Mouse (Mus musculus): ENCODE measurements around the gene Lipk. TPM values are rescaled to one million over a fixed set of nuclear protein-coding genes. Genes with fewer than 3 reads are reported as not detected.

Lipk gene
- polyA plus RNA-seq (2012; ENCODE audit: insufficient read depth, low replicate concordance) = not detected in 2 replicates

- Histone ChIP-seq H3K36me3 (replicated peaks; ENCODE audit: low read length) (no peaks in the 10 kb centered on the region), H3K4me3 (replicated peaks) (no peak within 1 kb of the TSS), H3K27me3 (replicated peaks) (no peaks in the 10 kb centered on the region), H3K9me3 (no peaks in the 10 kb centered on the region), H3K4me1 (no peaks in the 10 kb centered on the region)
- TF ChIP-seq GATA1 (IDR thresholded peaks at IDR 0.05; ENCODE audit: borderline replicate concordance, low read length) (no peak), FLI1 (IDR thresholded peaks at IDR 0.05; ENCODE audit: low read length) (no peak)
These were observed at the start of gene Lipk for GRCm38 (mm10) chr19:34008002-34008401. Gene Lipk (plus strand): TSS chr19:34008290.

DNA sequence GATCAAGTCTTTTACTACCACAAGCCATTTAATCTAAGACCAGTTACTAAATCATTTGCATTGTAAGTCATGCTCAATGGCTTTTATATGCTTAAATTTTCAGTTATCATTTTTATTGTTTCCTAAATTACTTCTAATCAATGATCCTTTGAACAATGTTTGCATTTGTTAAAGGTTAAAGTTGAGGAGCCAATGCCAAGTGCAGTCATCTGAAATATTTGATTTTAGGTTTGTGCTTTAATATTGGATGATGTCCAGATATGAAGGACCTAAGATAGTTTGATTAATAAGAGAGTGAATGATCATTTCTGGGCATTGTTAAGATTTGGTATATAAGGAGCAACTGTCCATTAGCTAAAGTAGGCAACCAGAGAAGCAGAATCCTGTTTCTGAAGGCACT lies 47.2 kb upstream of the Lipk start, which contains the start of gene Lipf:
Gene Lipf (plus strand): TSS at position 301 of the 400 bp plus-strand sequence.
- Histone ChIP-seq H3K4me1 (no peaks in the 10 kb centered on the region), H3K9me3 (no peaks in the 10 kb centered on the region), H3K27me3 (replicated peaks) (no peaks in the 10 kb centered on the region), H3K4me3 (replicated peaks) (no peak within 1 kb of the TSS), H3K36me3 (replicated peaks; ENCODE audit: low read length) (no peaks in the 10 kb centered on the region)
- TF ChIP-seq GATA1 (IDR thresholded peaks at IDR 0.05; ENCODE audit: borderline replicate concordance, low read length) = no peak
- TF ChIP-seq FLI1 (IDR thresholded peaks at IDR 0.05; ENCODE audit: low read length) = no peak

GRCm38 (mm10) chr19:33979007-33979406 lies 29.1 kb upstream of the Lipk start:
- Histone ChIP-seq H3K36me3 (replicated peaks; ENCODE audit: low read length) (no peaks in the 10 kb centered on the region), H3K27me3 (replicated peaks) (no peaks in the 10 kb centered on the region), H3K9me3 (no peaks in the 10 kb centered on the region), H3K4me3 (replicated peaks) (no peak overlapping the region), H3K4me1 (no peaks in the 10 kb centered on the region)
- TF ChIP-seq GATA1 (IDR thresholded peaks at IDR 0.05; ENCODE audit: borderline replicate concordance, low read length) = no peak
- no peak for TF ChIP-seq FLI1 (IDR thresholded peaks at IDR 0.05; ENCODE audit: low read length)

- no peaks in the 10 kb centered on the region for H3K36me3 ChIP-seq (replicated peaks; ENCODE audit: low read length)
- no peaks in the 10 kb centered on the region for H3K4me1 ChIP-seq
- TF ChIP-seq FLI1 (IDR thresholded peaks at IDR 0.05; ENCODE audit: low read length) (no peak), GATA1 (IDR thresholded peaks at IDR 0.05; ENCODE audit: borderline replicate concordance, low read length) (no peak)
- H3K4me3 ChIP-seq (replicated peaks) = no peak overlapping the region
- no peaks in the 10 kb centered on the region for H3K27me3 ChIP-seq (replicated peaks)
- H3K9me3 ChIP-seq = no peaks in the 10 kb centered on the region
These were observed 25.0 kb upstream of the Lipk start for GRCm38 (mm10) chr19:33983043-33983442.

DNA sequence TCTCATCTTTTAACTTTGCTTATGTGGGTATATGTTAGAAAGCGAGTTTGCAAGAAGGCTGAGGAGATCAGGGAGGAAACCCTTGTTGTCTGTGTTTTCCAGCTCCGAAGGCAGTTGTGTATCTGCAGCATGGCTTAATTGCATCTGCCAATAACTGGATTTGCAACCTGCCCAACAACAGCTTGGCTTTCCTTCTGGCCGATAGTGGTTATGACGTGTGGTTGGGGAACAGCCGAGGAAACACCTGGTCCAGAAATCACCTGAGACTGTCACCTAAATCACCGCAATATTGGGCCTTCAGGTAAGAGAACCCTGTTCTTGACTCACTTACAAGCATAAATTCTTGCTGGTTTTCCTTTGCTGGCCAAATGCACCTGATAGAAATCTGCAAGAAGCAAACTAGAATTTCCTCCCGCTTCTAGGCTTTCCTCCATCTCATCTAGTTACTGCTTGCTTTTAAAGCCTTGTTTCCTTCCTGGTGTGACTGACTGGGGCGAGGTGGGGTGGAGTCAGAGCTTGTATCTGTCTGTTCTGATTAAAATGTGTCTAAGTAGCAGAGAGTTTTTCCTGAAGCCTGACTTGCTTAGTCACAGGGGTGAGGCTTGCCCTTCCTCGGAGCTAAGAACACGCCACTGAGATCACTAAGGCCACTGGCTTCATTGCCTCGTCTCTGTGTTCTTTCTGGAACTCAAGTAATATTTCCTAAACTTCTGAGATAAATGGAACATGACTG lies 13.5 kb downstream of the Lipk start:
- TF ChIP-seq FLI1 (IDR thresholded peaks at IDR 0.05; ENCODE audit: low read length) (no peak), GATA1 (IDR thresholded peaks at IDR 0.05; ENCODE audit: borderline replicate concordance, low read length) (no peak)
- H3K4me1 ChIP-seq = no peaks in the 10 kb centered on the region
- H3K9me3 ChIP-seq = no peaks in the 10 kb centered on the region
- H3K4me3 ChIP-seq (replicated peaks) = no peak overlapping the region
- no peaks in the 10 kb centered on the region for H3K27me3 ChIP-seq (replicated peaks)
- no peaks in the 10 kb centered on the region for H3K36me3 ChIP-seq (replicated peaks; ENCODE audit: low read length)

DNA sequence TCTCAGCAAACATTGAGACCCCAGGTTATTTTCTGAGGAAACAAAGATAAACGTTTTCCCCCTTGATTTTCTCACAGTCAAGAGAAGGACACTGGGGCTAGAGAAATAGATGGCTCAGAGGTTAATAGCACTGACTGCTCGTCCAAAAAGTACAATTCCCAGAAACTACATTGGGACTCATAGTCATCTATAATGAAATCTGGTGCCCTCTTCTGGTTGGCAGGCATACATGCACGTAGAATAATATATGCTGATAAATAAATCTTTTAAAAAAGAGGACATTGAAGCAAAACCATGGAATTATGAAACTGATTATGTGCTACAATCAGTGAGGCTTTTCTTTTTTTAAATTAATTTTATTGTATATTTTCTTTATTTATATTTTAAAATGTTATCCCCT lies 14.7 kb downstream of the Lipk start:
- Histone ChIP-seq H3K4me1 (no peaks in the 10 kb centered on the region), H3K9me3 (no peaks in the 10 kb centered on the region), H3K4me3 (replicated peaks) (no peak overlapping the region), H3K27me3 (replicated peaks) (no peaks in the 10 kb centered on the region), H3K36me3 (replicated peaks; ENCODE audit: low read length) (no peaks in the 10 kb centered on the region)
- TF ChIP-seq GATA1 (IDR thresholded peaks at IDR 0.05; ENCODE audit: borderline replicate concordance, low read length) = no peak
- TF ChIP-seq FLI1 (IDR thresholded peaks at IDR 0.05; ENCODE audit: low read length) = no peak

GRCm38 (mm10) chr19:34039731-34040130 lies 31.6 kb downstream of the Lipk start:
- Histone ChIP-seq H3K4me1 (no peaks in the 10 kb centered on the region; the same call in 1 of the 2 replicates), H3K36me3 (replicated peaks; ENCODE audit: low read length) (no peaks in the 10 kb centered on the region), H3K4me3 (replicated peaks) (no peak overlapping the region), H3K9me3 (no peaks in the 10 kb centered on the region), H3K27me3 (replicated peaks) (no peaks in the 10 kb centered on the region)
- TF ChIP-seq FLI1 (IDR thresholded peaks at IDR 0.05; ENCODE audit: low read length) (no peak), GATA1 (IDR thresholded peaks at IDR 0.05; ENCODE audit: borderline replicate concordance, low read length) (no peak)

GRCm38 (mm10) chr19:34043008-34043407 lies 34.9 kb downstream of the Lipk start:
- TF ChIP-seq FLI1 (IDR thresholded peaks at IDR 0.05; ENCODE audit: low read length) (no peak), GATA1 (IDR thresholded peaks at IDR 0.05; ENCODE audit: borderline replicate concordance, low read length) (no peak)
- no peaks in the 10 kb centered on the region for H3K27me3 ChIP-seq (replicated peaks)
- H3K9me3 ChIP-seq = no peaks in the 10 kb centered on the region
- H3K36me3 ChIP-seq (replicated peaks; ENCODE audit: low read length) = no peaks in the 10 kb centered on the region
- peak overlapping the region; percentile 56 for H3K4me3 ChIP-seq (replicated peaks)
- H3K4me1 ChIP-seq = no peaks in the 10 kb centered on the region; the same call in 1 of the 2 replicates

- TF ChIP-seq FLI1 (IDR thresholded peaks at IDR 0.05; ENCODE audit: low read length) (no peak), GATA1 (IDR thresholded peaks at IDR 0.05; ENCODE audit: borderline replicate concordance, low read length) (no peak)
- Histone ChIP-seq H3K27me3 (replicated peaks) (no peaks in the 10 kb centered on the region), H3K4me3 (replicated peaks) (no peak overlapping the region), H3K36me3 (replicated peaks; ENCODE audit: low read length) (no peaks in the 10 kb centered on the region), H3K9me3 (no peaks in the 10 kb centered on the region), H3K4me1 (no peaks in the 10 kb centered on the region)
These were observed 41.4 kb downstream of the Lipk start for GRCm38 (mm10) chr19:34049371-34050039.

DNA sequence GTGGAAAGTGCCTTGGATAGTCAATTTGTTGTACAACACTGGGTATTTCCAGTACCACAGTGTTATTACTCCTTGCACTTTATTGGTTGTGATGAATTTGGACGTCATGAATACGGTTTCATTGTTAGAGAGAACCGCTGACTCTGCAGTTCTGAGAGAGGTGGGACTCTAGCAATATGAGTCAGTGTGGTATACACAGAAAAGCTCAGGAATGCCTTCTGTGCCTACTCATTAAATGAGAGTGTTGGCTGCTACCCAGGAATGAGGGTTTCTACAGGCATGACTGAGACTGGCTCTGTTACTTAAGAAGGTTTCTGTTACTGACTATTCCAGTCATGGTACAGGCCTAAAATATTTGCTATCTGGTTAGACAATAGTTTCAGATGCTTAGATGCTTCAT lies 43.4 kb downstream of the Lipk start:
- H3K36me3 ChIP-seq (replicated peaks; ENCODE audit: low read length) = no peaks in the 10 kb centered on the region
- TF ChIP-seq FLI1 (IDR thresholded peaks at IDR 0.05; ENCODE audit: low read length) (no peak), GATA1 (IDR thresholded peaks at IDR 0.05; ENCODE audit: borderline replicate concordance, low read length) (no peak)
- no peaks in the 10 kb centered on the region for H3K4me1 ChIP-seq
- H3K9me3 ChIP-seq = no peaks in the 10 kb centered on the region; the same call in 1 of the 2 replicates
- H3K4me3 ChIP-seq (replicated peaks) = no peak overlapping the region
- no peaks in the 10 kb centered on the region for H3K27me3 ChIP-seq (replicated peaks)

All from megakaryocyte, embryonic 14.5 days (primary cell).